Mouse (Mus musculus) bone marrow macrophage, adult 2 months (primary cell): Measurements from ENCODE around the gene Gm8180.
"Not testable (repeated sequence)": the region's sequence is repeated elsewhere in the genome, so short reads cannot be mapped to it uniquely, and the experiment has no call there.

Source experiments
- CTCF ChIP-seq: IDR thresholded peaks from 2 replicates; pipeline ENCODE4 v1.5.1; 2012; ENCODE audit warnings: low read depth, mild to moderate bottlenecking, low read length, moderate library complexity
- POLR2A ChIP-seq: IDR thresholded peaks from 2 replicates; pipeline ENCODE4 v1.6.1; 2012; ENCODE audit warnings: mild to moderate bottlenecking, low read depth, low read length, borderline replicate concordance

DNA sequence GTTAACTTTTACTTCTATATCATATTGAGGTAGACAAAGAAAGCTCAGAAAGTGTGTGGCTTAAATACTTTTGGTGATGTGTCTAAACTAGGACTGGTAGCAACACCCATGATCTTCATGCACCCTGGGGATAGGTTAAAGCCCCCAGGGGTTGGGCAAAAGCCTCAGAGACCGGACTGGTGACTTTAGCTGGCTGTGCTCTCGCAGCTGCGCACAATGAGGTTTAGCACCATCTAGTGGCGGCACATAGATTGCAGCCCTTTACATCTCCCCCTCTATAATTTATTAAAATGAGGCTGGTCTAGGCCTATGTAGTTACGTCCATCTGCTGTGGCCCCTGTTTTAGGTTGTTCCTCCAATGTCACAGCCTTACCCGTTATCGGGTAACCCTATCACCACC lies 19.9 kb upstream of the Gm8180 start:
- not testable (repeated sequence) for TF ChIP-seq CTCF, POLR2A
